Mouse (Mus musculus): ENCODE measurements at regions not wholly inside any gene's neighbourhood (a gene's known extent, or its start where the extent isn't known, plus 50 kb on each side); places are given as distances from the start of the nearest gene placed in this dataset.

DNA sequence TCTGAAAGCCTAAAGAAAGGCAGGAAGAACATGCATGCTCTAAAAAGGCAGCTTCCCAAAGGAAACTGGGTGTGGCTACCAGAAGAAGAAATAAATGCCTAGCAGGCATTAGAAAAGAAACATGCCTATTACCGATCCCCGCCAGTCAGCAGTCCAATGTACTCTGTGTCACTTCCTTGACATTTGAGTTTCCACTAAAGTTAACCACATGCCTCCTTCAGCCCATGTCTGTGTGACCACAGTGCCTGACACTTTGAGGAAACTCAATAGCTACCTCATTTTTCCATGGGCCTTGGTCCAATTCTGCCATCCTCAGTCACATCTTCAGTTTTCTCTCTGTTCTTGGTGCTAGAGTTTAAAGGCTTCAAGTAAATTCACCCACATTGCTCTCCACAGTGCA, 233.7 kb upstream of the Isx start:
- Histone ChIP-seq H3K4me1 (replicated peaks; ENCODE audit: control insufficient read depth, insufficient read depth, low read length) (no peaks in the 10 kb centered on the region), H3K4me3 (ENCODE audit: low read depth, low read length) (no peak overlapping the region), H3K27me3 (ENCODE audit: control insufficient read depth, insufficient read depth, low read length) (no peaks in the 10 kb centered on the region), H3K27ac (ENCODE audit: low read depth, low read length) (no peak overlapping the region), H3K4me2 (replicated peaks; ENCODE audit: low read depth, low read length) (no peak overlapping the region), H3K9me3 (ENCODE audit: control insufficient read depth, low read length) (no peaks in the 10 kb centered on the region), H3K9ac (ENCODE audit: low read depth, low read length) (no peak overlapping the region), H3K36me3 (ENCODE audit: control insufficient read depth, insufficient read depth, low read length) (no peaks in the 10 kb centered on the region)
- DNase-seq (ENCODE audit: low spot score) (no peak), ATAC-seq (ENCODE audit: low FRiP score) (no peak)
- WGBS = 95% methylated on average over 2 of the region's 2 CpGs

DNA sequence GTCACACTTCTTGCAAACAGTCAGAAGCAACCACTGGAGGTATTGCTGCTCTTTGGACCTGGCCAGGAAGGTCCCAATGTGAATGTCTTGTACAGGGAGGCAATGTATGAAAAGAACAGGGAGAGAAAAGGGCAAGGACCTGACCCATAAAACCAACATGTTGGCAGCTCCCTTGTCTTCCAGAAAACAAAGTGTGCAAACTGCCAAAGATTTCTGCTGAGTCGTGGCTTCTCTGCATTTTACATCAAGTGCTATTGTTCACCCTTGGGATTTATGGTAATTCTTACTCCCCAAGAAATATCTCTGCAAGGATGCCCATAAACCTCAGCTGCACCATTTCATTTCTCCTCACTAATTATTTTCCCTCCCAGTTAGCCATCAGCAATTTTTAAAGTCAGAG, 232.3 kb upstream of the Isx start:
- H3K27me3 ChIP-seq (ENCODE audit: control insufficient read depth, insufficient read depth, low read length) = no peaks in the 10 kb centered on the region
- ATAC-seq (ENCODE audit: low FRiP score) (no peak), DNase-seq (ENCODE audit: low spot score) (no peak)
- H3K27ac ChIP-seq (ENCODE audit: low read depth, low read length) = no peak overlapping the region
- no peaks in the 10 kb centered on the region for H3K9me3 ChIP-seq (ENCODE audit: control insufficient read depth, low read length)
- H3K36me3 ChIP-seq (ENCODE audit: control insufficient read depth, insufficient read depth, low read length) = no peaks in the 10 kb centered on the region
- no peaks in the 10 kb centered on the region for H3K4me1 ChIP-seq (replicated peaks; ENCODE audit: control insufficient read depth, insufficient read depth, low read length)
- WGBS = 27% methylated on average over 1 of the region's 1 CpGs
- no peak overlapping the region for H3K4me2 ChIP-seq (replicated peaks; ENCODE audit: low read depth, low read length)
- no peak overlapping the region for H3K4me3 ChIP-seq (ENCODE audit: low read depth, low read length)
- H3K9ac ChIP-seq (ENCODE audit: low read depth, low read length) = no peak overlapping the region

DNA sequence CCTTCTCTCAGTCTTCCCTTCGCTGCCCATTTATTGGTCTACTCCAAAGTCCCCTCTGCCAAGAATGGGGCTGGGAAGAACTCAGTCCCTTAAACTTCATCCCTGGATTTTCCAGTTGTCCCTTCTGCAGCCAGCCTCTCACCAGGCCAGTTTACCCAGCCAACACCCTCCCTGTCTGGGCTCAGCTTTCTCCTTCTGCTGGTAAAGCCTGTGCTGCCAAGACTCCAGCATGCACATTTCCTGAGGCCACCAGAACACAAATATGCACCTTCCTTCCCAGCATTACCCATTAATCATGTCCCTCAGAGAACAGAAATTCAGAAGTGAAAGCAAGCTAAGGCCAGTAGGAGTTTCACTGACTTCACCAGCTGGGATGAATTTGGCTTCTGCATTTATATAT, 213.0 kb upstream of the Isx start:
- Histone ChIP-seq H3K4me3 (ENCODE audit: low read depth, low read length) (no peak overlapping the region), H3K9ac (ENCODE audit: low read depth, low read length) (no peak overlapping the region), H3K4me2 (replicated peaks; ENCODE audit: low read depth, low read length) (no peak overlapping the region), H3K27me3 (ENCODE audit: control insufficient read depth, insufficient read depth, low read length) (no peaks in the 10 kb centered on the region), H3K27ac (ENCODE audit: low read depth, low read length) (no peak overlapping the region), H3K4me1 (replicated peaks; ENCODE audit: control insufficient read depth, insufficient read depth, low read length) (no peaks in the 10 kb centered on the region), H3K9me3 (ENCODE audit: control insufficient read depth, low read length) (no peaks in the 10 kb centered on the region), H3K36me3 (ENCODE audit: control insufficient read depth, insufficient read depth, low read length) (no peaks in the 10 kb centered on the region)
- ATAC-seq (ENCODE audit: low FRiP score) (no peak), DNase-seq (ENCODE audit: low spot score) (no peak)
- whole genome bisulfite sequencing = 86% methylated on average over 1 of the region's 1 CpGs

DNA sequence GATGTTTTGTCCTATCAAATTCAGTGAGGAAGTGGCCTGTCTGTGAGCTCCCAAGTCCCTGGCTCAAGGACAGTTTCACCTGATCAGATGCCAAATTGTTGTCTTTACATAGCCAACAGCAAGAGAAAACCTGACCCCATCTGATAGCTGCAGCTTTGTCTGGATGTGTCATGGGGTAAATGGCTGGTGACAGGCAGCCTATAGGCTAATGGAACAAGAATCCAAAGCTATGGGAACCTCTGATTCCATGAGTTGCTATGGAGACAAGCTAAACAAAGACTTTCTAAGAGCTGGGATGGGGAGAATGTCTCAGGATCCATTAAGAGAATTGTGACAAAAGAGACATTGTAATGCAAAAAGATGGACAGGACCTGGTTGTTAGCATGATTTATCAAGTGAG, 184.6 kb upstream of the Isx start:
- no peaks in the 10 kb centered on the region for H3K36me3 ChIP-seq (ENCODE audit: control insufficient read depth, insufficient read depth, low read length)
- no peaks in the 10 kb centered on the region for H3K9me3 ChIP-seq (ENCODE audit: control insufficient read depth, low read length)
- no peak overlapping the region for H3K4me3 ChIP-seq (ENCODE audit: low read depth, low read length)
- no peak overlapping the region for H3K27ac ChIP-seq (ENCODE audit: low read depth, low read length)
- no peaks in the 10 kb centered on the region for H3K27me3 ChIP-seq (ENCODE audit: control insufficient read depth, insufficient read depth, low read length)
- H3K4me2 ChIP-seq (replicated peaks; ENCODE audit: low read depth, low read length) = no peak overlapping the region
- peak; percentile 62 for ATAC-seq (ENCODE audit: low FRiP score)
- H3K4me1 ChIP-seq (replicated peaks; ENCODE audit: control insufficient read depth, insufficient read depth, low read length) = no peaks in the 10 kb centered on the region
- DNase-seq (ENCODE audit: low spot score) = peak; percentile 6
- no peak overlapping the region for H3K9ac ChIP-seq (ENCODE audit: low read depth, low read length)

DNA sequence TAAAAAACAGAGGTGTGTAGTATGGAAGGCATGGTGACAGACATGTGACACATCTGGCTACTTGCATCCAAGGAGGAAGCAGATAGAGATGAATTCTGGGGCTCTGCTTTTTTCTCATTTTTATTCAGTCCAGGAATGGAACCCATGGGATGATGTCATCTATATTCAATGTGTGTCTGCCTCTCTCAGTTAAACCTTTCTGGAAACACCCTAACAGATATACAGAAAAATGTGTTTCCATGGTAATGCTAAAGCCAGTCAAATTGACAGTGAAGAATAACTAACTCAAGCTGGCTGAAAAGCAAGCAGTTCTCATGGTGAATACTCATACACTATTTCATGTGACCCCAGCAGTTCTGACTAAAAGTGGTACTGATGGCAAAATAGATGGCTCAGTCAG, 177.0 kb upstream of the Isx start:
- H3K9me3 ChIP-seq (ENCODE audit: control insufficient read depth, low read length) = no peaks in the 10 kb centered on the region
- H3K4me3 ChIP-seq (ENCODE audit: low read depth, low read length) = no peak overlapping the region
- no peaks in the 10 kb centered on the region for H3K36me3 ChIP-seq (ENCODE audit: control insufficient read depth, insufficient read depth, low read length)
- no peak for DNase-seq (ENCODE audit: low spot score)
- H3K27ac ChIP-seq (ENCODE audit: low read depth, low read length) = no peak overlapping the region
- no peak overlapping the region for H3K9ac ChIP-seq (ENCODE audit: low read depth, low read length)
- ATAC-seq (ENCODE audit: low FRiP score) = no peak
- H3K4me2 ChIP-seq (replicated peaks; ENCODE audit: low read depth, low read length) = no peak overlapping the region
- H3K27me3 ChIP-seq (ENCODE audit: control insufficient read depth, insufficient read depth, low read length) = no peaks in the 10 kb centered on the region
- H3K4me1 ChIP-seq (replicated peaks; ENCODE audit: control insufficient read depth, insufficient read depth, low read length) = no peaks in the 10 kb centered on the region

DNA sequence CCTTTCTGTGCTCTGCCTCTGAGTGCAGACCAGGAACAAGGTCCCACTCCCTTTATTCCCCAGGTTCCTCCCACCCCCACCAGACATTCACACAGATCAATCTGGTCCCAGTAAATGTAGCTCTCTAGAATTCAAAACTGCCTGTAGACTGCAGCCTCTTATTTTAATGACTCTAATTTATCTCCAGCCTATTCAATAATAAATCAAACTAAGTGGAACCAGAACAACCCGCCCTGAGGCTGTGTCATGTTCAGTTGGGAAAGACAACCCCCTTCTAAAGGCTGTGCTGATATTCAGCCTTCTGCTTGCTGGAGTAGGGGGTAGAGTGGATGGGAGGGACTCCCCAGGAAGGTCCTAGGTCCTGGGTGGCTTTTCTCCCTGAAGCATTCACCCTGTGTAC, 175.7 kb upstream of the Isx start:
- no peak for DNase-seq (ENCODE audit: low spot score)
- ATAC-seq (ENCODE audit: low FRiP score) = peak; percentile 21; the same call in 1 of the 2 replicates

DNA sequence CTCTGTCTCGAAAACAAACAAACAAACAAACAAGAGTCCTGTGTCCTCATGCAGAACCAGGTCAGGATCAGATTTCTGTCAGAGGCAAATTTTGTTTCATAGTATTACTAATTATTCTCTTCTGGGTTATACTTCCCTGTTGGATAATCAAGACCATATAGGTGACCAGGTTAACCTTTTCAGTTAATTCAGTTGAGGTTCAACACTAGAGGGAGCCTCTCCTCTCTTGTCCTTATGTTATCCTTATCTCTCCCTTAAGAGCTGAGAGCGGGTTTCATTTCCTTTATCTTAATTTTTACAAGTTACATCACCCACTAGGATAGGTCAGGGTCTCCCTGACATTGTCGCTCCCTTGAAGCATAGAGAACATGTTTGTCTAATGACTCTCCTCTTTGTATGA, 160.4 kb upstream of the Isx start:
- H3K9ac ChIP-seq (ENCODE audit: low read depth, low read length) = no peak overlapping the region
- ATAC-seq (ENCODE audit: low FRiP score) (no peak), DNase-seq (ENCODE audit: low spot score) (no peak)
- no peaks in the 10 kb centered on the region for H3K4me1 ChIP-seq (replicated peaks; ENCODE audit: control insufficient read depth, insufficient read depth, low read length)
- no peaks in the 10 kb centered on the region for H3K9me3 ChIP-seq (ENCODE audit: control insufficient read depth, low read length)
- H3K4me3 ChIP-seq (ENCODE audit: low read depth, low read length) = no peak overlapping the region
- no peak overlapping the region for H3K4me2 ChIP-seq (replicated peaks; ENCODE audit: low read depth, low read length)
- H3K36me3 ChIP-seq (ENCODE audit: control insufficient read depth, insufficient read depth, low read length) = no peaks in the 10 kb centered on the region
- no peak overlapping the region for H3K27ac ChIP-seq (ENCODE audit: low read depth, low read length)
- no peaks in the 10 kb centered on the region for H3K27me3 ChIP-seq (ENCODE audit: control insufficient read depth, insufficient read depth, low read length)
- WGBS = 79% methylated on average over 3 of the region's 3 CpGs

More for the DNA sequence above, 175.7 kb upstream of the Isx start:
- Histone ChIP-seq H3K9me3 (ENCODE audit: control insufficient read depth, low read length) (no peaks in the 10 kb centered on the region), H3K27me3 (ENCODE audit: control insufficient read depth, insufficient read depth, low read length) (no peaks in the 10 kb centered on the region), H3K9ac (ENCODE audit: low read depth, low read length) (no peak overlapping the region), H3K4me2 (replicated peaks; ENCODE audit: low read depth, low read length) (no peak overlapping the region), H3K4me3 (ENCODE audit: low read depth, low read length) (no peak overlapping the region), H3K4me1 (replicated peaks; ENCODE audit: control insufficient read depth, insufficient read depth, low read length) (no peaks in the 10 kb centered on the region), H3K36me3 (ENCODE audit: control insufficient read depth, insufficient read depth, low read length) (no peaks in the 10 kb centered on the region), H3K27ac (ENCODE audit: low read depth, low read length) (no peak overlapping the region)
- WGBS = 93% methylated on average over 1 of the region's 1 CpGs

DNA sequence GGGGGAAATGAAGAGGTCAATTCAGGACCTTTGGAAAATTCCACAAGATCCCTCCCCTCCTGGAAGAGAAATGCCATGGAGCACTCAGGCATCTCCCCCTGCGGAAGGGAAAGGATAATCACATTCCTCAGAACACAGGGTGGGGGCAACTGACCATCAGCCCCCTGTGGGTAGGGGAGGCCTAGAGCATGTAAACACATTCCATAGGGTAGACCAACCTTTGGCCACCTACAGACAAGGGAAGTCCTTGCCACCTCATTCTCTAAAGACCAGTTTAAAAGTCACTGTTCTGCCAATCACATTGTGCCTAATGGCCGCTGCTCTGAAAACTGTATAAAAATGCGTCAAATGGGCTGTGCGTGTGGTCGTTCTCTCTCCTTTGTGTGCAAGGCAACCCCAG, 156.9 kb upstream of the Isx start:
- Histone ChIP-seq H3K36me3 (ENCODE audit: control insufficient read depth, insufficient read depth, low read length) (no peaks in the 10 kb centered on the region), H3K4me2 (replicated peaks; ENCODE audit: low read depth, low read length) (no peak overlapping the region), H3K4me1 (replicated peaks; ENCODE audit: control insufficient read depth, insufficient read depth, low read length) (no peaks in the 10 kb centered on the region), H3K27ac (ENCODE audit: low read depth, low read length) (no peak overlapping the region), H3K9me3 (ENCODE audit: control insufficient read depth, low read length) (no peaks in the 10 kb centered on the region), H3K9ac (ENCODE audit: low read depth, low read length) (no peak overlapping the region), H3K4me3 (ENCODE audit: low read depth, low read length) (no peak overlapping the region), H3K27me3 (ENCODE audit: control insufficient read depth, insufficient read depth, low read length) (no peaks in the 10 kb centered on the region)
- WGBS = 53% methylated on average over 5 of the region's 5 CpGs
- ATAC-seq (ENCODE audit: low FRiP score) (peak; percentile 45; the same call in 1 of the 2 replicates), DNase-seq (ENCODE audit: low spot score) (no peak)

DNA sequence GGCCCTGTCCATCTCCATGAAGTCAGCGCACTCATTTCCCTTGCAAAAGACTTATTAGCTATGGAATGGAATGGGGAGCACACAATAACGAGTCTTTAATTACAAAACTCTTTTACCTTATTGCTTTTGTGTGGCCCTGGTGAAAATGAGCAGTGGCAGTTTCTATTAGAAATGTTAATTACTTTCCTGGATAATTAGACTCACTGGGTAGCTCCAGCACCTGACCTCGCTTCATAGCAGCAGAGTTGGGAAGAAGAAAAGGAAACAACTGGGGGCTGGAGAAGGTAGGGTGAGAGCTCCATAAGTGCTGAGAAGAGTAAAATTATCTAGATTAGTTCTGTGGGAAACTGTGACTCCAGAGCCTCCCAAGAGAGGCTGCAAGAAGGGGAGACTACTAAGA, 108.2 kb upstream of the Isx start:
- Histone ChIP-seq H3K9ac (ENCODE audit: low read depth, low read length) (no peak overlapping the region), H3K27me3 (ENCODE audit: control insufficient read depth, insufficient read depth, low read length) (no peaks in the 10 kb centered on the region), H3K4me2 (replicated peaks; ENCODE audit: low read depth, low read length) (no peak overlapping the region), H3K4me3 (ENCODE audit: low read depth, low read length) (no peak overlapping the region), H3K4me1 (replicated peaks; ENCODE audit: control insufficient read depth, insufficient read depth, low read length) (no peaks in the 10 kb centered on the region), H3K9me3 (ENCODE audit: control insufficient read depth, low read length) (no peaks in the 10 kb centered on the region), H3K27ac (ENCODE audit: low read depth, low read length) (no peak overlapping the region), H3K36me3 (ENCODE audit: control insufficient read depth, insufficient read depth, low read length) (no peaks in the 10 kb centered on the region)
- no peak for ATAC-seq (ENCODE audit: low FRiP score)
- DNase-seq (ENCODE audit: low spot score) = no peak
- WGBS = 73% methylated on average over 3 of the region's 3 CpGs

Data from hindbrain, embryonic 11.5 days (tissue).